Mouse (Mus musculus): ENCODE results near the gene Sco2.

The Sco2 gene

DNA sequence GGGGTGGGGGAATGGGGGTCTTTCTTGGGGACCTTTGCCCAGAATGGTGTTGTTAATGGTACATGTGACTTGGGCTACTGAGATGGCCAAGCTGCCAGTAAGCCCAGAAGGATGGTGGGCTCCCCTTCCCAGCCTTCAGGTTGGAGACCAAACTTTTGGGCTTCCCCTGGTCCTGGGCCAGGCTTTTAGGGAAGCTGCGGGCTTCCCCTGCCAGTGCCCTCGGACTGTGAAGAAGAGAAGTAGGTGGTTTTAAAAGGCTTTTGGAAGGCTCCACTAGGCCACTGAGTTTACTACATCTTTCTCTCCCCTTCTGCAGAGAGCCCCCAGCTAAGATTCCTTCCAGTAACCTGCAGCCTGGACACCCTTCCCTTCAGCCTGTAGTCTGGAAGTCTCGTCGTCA lies 50.0 kb downstream of the Sco2 start:
- DNase-seq (ENCODE audit: low spot score), result no peak

- DNase-seq (ENCODE audit: low spot score), result no peak
Observed at GRCm38 (mm10) chr15:89322670-89323522, 50.8 kb downstream of the Sco2 start, which contains the start of gene Adm2. Gene Adm2, plus strand, starts transcription at chr15:89322720.

All from yolk sac, embryonic 10.5 days (tissue).